Mouse (Mus musculus) neural tube, embryonic 13.5 days (tissue): ENCODE measurements around the gene Gimap1. TPM values are rescaled to one million over a fixed set of nuclear protein-coding genes. Genes with fewer than 3 reads are reported as not detected.

Experiments used
- ATAC-seq: fragments of 200-750 bp; cut with Nextera tagmentation; 2 replicates; pipeline ENCODE4 v1.8.0; 2017; ENCODE audit warnings: low read depth, mild to moderate bottlenecking, moderate TSS enrichment, moderate library complexity
- H3K27ac ChIP-seq: fragments of 300-500 bp; sonication (generic); replicated peaks from 2 replicates; pipeline ENCODE4 v1.5.1; 2015; ENCODE audit warnings: moderate library complexity, mild to moderate bottlenecking, inconsistent platforms
- H3K27me3 ChIP-seq: fragments of 300-500 bp; sonication (generic); 2 replicates; pipeline ENCODE4 v1.6.1; 2015; ENCODE audit warnings: mild to moderate bottlenecking, inconsistent platforms
- H3K36me3 ChIP-seq: fragments of 300-500 bp; sonication (generic); 2 replicates; pipeline ENCODE4 v1.6.1; 2015; ENCODE audit warnings: mild to moderate bottlenecking, inconsistent platforms
- H3K4me1 ChIP-seq: fragments of 300-500 bp; sonication (generic); replicated peaks from 2 replicates; pipeline ENCODE4 v1.6.1; 2015; ENCODE audit warnings: inconsistent platforms
- H3K4me2 ChIP-seq: fragments of 300-500 bp; sonication (generic); 2 replicates; pipeline ENCODE4 v1.6.1; 2015; ENCODE audit warnings: inconsistent platforms, mild to moderate bottlenecking, moderate library complexity
- H3K4me3 ChIP-seq: fragments of 300-500 bp; sonication (generic); 2 replicates; pipeline ENCODE4 v1.5.1; 2015; ENCODE audit warnings: mild to moderate bottlenecking, inconsistent platforms
- H3K9ac ChIP-seq: fragments of 300-500 bp; sonication (generic); 2 replicates; pipeline ENCODE4 v1.6.1; 2015; ENCODE audit warnings: moderate library complexity, mild to moderate bottlenecking, inconsistent platforms
- H3K9me3 ChIP-seq: fragments of 300-500 bp; sonication (generic); 2 replicates; pipeline ENCODE4 v1.6.1; 2016; ENCODE audit warnings: inconsistent platforms
- WGBS: fragments of 180-500 bp; shearing (Covaris S2); methylation state at CpG from one replicate; pipeline ENCODE4 v1.1.7; 2015; 5-methylcytosine and 5-hydroxymethylcytosine counted together
- polyA plus RNA-seq: library from polyadenylated mRNA; unstranded; fragments of >200 nt; fragmentation: Nextera tagmentation; extraction: Ambion mirVana; gene quantifications from 2 replicates; pipeline ENCODE4 v1.2.1, GENCODE M21; 2015

Gimap1 gene
- polyA plus RNA-seq, 1 experiment from 2014 or later = 8.7 TPM

- no peak for ATAC-seq
- Histone ChIP-seq H3K27me3 (no peaks in the 10 kb centered on the region), H3K4me1 (no peaks in the 10 kb centered on the region), H3K4me3 (no peak overlapping the region), H3K4me2 (peak overlapping the region; percentile 24; the same call in 1 of the 2 replicates), H3K36me3 (no peaks in the 10 kb centered on the region), H3K27ac (no peak overlapping the region), H3K9me3 (no peaks in the 10 kb centered on the region), H3K9ac (no peak overlapping the region)
- 70% methylated on average over 3 of the region's 3 CpGs for WGBS
Observed at GRCm38 (mm10) chr6:48706130-48706529, 32.7 kb upstream of the Gimap1 start.

DNA sequence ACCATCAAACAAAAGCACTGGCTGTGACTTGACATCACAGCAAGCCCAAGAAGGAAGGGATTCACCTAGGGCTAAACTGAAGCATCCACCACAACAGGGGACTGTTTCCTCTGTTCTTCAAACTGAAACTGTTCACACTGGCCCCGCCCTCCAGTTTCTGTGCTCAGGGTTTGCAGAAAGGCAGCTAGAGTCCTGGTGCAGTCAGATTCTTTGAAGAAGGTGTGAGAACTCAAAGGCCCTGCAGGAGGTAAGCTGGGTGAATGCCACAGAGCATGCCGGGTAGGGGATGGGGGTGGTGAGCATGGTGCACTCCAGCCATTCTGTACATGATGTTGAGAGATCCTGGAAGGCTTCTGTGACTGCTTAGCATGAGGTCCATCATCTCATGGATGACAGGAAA lies 20.4 kb upstream of the Gimap1 start, which contains the start of the genes Gm28053 and Gimap7:
TSS of gene Gm28053 (plus strand) at position 153 of the 400 bp plus-strand sequence.
TSS of gene Gimap7 (plus strand) at position 167 of the 400 bp plus-strand sequence.
- WGBS = 60% methylated on average over 2 of the region's 2 CpGs
- H3K4me3 ChIP-seq = no peak within 1 kb of the TSS
- ATAC-seq = no peak

DNA sequence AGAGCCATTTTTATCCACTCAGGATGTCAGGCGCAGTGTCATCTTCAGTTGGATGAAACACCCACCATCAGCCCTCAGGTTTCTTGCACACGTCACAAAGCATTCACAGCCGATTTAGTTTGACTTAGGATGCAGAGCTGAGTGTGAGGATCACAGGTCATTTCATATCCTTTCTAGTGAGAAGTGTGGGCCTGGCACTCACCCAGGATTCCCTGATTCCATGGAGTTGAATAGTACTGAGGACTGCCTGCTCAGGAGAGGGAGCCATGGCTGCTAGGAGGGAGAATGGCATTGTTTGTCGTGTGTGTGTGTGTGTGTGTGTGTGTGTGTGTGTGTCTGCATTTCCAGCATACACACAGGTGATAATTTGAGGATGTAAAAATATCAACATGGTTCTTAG lies 18.5 kb upstream of the Gimap1 start:
- WGBS = 84% methylated on average over 4 of the region's 4 CpGs
- Histone ChIP-seq H3K4me2 (no peak overlapping the region), H3K9ac (no peak overlapping the region), H3K4me1 (no peaks in the 10 kb centered on the region), H3K27ac (no peak overlapping the region), H3K4me3 (no peak overlapping the region), H3K36me3 (no peaks in the 10 kb centered on the region), H3K9me3 (no peaks in the 10 kb centered on the region), H3K27me3 (no peaks in the 10 kb centered on the region)
- no peak for ATAC-seq

More for the DNA sequence above, 20.4 kb upstream of the Gimap1 start, which contains the start of the genes Gm28053 and Gimap7:
- Histone ChIP-seq H3K4me2 (no peak within 1 kb of the TSS), H3K27ac (no peak within 1 kb of the TSS), H3K4me1 (no peaks in the 10 kb centered on the region), H3K9ac (no peak within 1 kb of the TSS), H3K9me3 (no peaks in the 10 kb centered on the region), H3K36me3 (no peaks in the 10 kb centered on the region), H3K27me3 (no peaks in the 10 kb centered on the region)

DNA sequence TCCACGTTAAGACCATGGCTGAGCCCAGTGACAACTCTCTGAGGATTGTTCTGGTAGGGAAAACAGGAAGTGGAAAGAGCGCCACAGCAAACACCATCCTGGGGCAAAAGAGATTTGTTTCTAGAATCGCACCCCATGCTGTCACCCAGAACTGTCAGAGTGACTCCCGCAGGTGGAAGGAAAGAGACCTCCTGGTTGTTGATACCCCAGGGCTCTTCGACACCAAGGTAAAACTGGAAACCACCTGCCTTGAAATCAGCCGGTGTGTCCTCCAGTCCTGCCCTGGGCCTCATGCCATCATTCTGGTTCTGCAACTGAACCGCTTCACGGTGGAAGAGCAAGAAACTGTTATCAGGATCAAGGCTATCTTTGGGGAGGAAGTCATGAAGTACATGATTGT lies 15.4 kb upstream of the Gimap1 start:
- Histone ChIP-seq H3K4me1 (peaks cover 5% of the 10 kb centered on the region; the same call in 1 of the 2 replicates), H3K36me3 (no peaks in the 10 kb centered on the region), H3K9me3 (no peaks in the 10 kb centered on the region), H3K27me3 (no peaks in the 10 kb centered on the region), H3K27ac (no peak overlapping the region), H3K4me2 (no peak overlapping the region), H3K4me3 (no peak overlapping the region), H3K9ac (no peak overlapping the region)
- ATAC-seq = no peak
- WGBS = 88% methylated on average over 8 of the region's 8 CpGs

GRCm38 (mm10) chr6:48725476-48725875 lies 13.4 kb upstream of the Gimap1 start:
- H3K4me1 ChIP-seq = peaks cover 5% of the 10 kb centered on the region; the same call in 1 of the 2 replicates
- no peaks in the 10 kb centered on the region for H3K36me3 ChIP-seq
- no peak overlapping the region for H3K4me2 ChIP-seq
- H3K9ac ChIP-seq = no peak overlapping the region
- no peak overlapping the region for H3K27ac ChIP-seq
- 0% methylated on average over 1 of the region's 1 CpGs for WGBS
- H3K9me3 ChIP-seq = no peaks in the 10 kb centered on the region
- H3K4me3 ChIP-seq = no peak overlapping the region
- no peak for ATAC-seq
- H3K27me3 ChIP-seq = no peaks in the 10 kb centered on the region

DNA sequence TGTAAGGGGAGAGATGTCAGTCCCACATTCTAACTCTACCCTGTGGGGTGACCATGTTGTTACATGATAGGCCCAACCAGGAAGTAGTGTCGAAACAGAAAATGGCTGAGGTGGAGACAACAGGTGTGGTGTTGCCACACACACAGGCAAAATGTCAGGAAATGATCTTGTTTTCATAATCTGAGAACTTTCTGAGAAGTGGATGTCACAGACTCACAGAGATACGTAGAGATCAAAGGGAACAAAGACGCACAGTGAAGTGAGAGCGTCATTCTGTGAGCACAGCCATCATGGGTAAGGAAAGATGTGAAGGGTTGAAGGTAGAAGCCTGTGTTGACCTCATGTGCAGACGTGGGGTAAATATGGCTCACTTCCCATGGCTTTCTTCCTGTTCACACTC lies 11.1 kb upstream of the Gimap1 start:
- no peak overlapping the region for H3K27ac ChIP-seq
- no peaks in the 10 kb centered on the region for H3K9me3 ChIP-seq
- no peaks in the 10 kb centered on the region for H3K27me3 ChIP-seq
- H3K4me2 ChIP-seq = no peak overlapping the region
- no peak for ATAC-seq
- peaks cover 5% of the 10 kb centered on the region; the same call in 1 of the 2 replicates for H3K4me1 ChIP-seq
- WGBS = 89% methylated on average over 5 of the region's 5 CpGs
- no peak overlapping the region for H3K4me3 ChIP-seq
- H3K9ac ChIP-seq = no peak overlapping the region
- no peaks in the 10 kb centered on the region for H3K36me3 ChIP-seq

GRCm38 (mm10) chr6:48732864-48733304 lies 6.0 kb upstream of the Gimap1 start:
- no peaks in the 10 kb centered on the region for H3K27me3 ChIP-seq
- H3K9me3 ChIP-seq = no peaks in the 10 kb centered on the region
- H3K4me2 ChIP-seq = no peak overlapping the region
- ATAC-seq = no peak
- 60% methylated on average over 8 of the region's 8 CpGs for WGBS
- H3K4me1 ChIP-seq = no peaks in the 10 kb centered on the region
- H3K36me3 ChIP-seq = no peaks in the 10 kb centered on the region
- H3K9ac ChIP-seq = no peak overlapping the region
- H3K27ac ChIP-seq = no peak overlapping the region
- H3K4me3 ChIP-seq = no peak overlapping the region

DNA sequence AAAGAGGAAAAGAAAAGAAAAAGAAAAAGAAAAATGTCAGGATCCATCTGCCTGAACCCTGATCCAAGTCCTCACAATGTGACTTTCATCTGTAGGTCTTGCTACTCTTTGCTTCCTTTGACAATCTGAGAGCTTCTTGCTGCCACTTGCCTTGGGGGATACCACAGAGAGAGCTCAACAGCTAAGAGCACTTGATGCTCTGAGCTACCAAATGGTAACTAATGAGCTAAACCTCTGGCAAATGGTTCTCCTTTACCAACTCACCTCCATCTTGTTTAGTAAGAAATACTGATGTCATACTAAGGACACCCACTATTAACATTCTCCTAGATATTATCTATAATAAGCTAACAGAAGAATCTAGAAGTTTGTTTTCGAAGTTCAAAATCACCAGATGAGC lies 5.2 kb upstream of the Gimap1 start:
- whole genome bisulfite sequencing = 80% methylated on average over 1 of the region's 1 CpGs
- Histone ChIP-seq H3K9ac (no peak overlapping the region), H3K4me2 (no peak overlapping the region), H3K36me3 (no peaks in the 10 kb centered on the region), H3K4me1 (no peaks in the 10 kb centered on the region), H3K4me3 (no peak overlapping the region), H3K9me3 (no peaks in the 10 kb centered on the region), H3K27me3 (no peaks in the 10 kb centered on the region), H3K27ac (no peak overlapping the region)
- ATAC-seq = no peak

DNA sequence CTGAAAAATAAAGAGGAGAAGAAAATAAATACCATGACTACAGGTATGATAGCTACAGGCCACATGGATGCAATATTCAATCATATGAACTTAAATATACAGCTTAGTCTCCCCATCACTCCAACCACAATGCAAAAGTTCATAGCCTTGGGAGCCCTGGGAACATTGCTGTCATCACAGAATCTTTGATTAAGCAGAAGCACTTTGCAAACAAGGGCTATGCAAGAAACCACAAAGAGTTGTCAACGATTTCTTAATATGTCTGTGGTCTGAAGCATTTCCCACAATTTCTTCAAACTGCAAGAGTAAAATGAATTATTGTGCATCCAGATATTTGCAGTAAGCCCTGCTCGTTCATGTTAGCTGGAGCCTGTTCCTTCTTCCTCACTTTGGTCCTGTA lies 1.8 kb upstream of the Gimap1 start:
- no peak for ATAC-seq
- 81% methylated on average over 2 of the region's 2 CpGs for WGBS

GRCm38 (mm10) chr6:48737688-48738087 lies 1.2 kb upstream of the Gimap1 start:
- WGBS = 91% methylated on average over 5 of the region's 5 CpGs
- ATAC-seq = no peak

More for the DNA sequence above, 1.8 kb upstream of the Gimap1 start:
- Histone ChIP-seq H3K27ac (no peak overlapping the region), H3K36me3 (no peaks in the 10 kb centered on the region), H3K9ac (no peak overlapping the region), H3K9me3 (no peaks in the 10 kb centered on the region), H3K4me2 (no peak overlapping the region), H3K4me3 (no peak overlapping the region), H3K4me1 (peaks cover 3% of the 10 kb centered on the region; the same call in 1 of the 2 replicates), H3K27me3 (peaks cover 20% of the 10 kb centered on the region)

DNA sequence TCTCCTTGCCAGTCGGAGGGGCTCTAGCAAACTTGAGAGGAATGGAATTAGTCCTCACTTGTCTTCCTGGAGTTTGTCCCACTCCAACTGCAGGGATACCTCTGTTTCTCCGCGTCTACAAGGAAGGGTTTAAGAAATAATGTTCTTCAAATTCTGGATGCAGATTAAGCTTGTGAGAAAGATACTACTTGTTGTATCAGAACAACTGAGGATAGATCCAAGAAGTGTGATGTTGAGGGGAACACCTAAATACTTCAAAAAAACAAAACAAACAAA lies 864 bp downstream of the Gimap1 start:
- Histone ChIP-seq H3K27me3 (peaks cover 45% of the 10 kb centered on the region), H3K4me3 (no peak overlapping the region)

More at GRCm38 (mm10) chr6:48737688-48738087, 1.2 kb upstream of the Gimap1 start:
- no peak overlapping the region for H3K4me3 ChIP-seq
- no peak overlapping the region for H3K9ac ChIP-seq
- peaks cover 26% of the 10 kb centered on the region for H3K27me3 ChIP-seq
- no peaks in the 10 kb centered on the region for H3K36me3 ChIP-seq
- H3K9me3 ChIP-seq = no peaks in the 10 kb centered on the region
- H3K4me2 ChIP-seq = no peak overlapping the region
- H3K27ac ChIP-seq = no peak overlapping the region
- H3K4me1 ChIP-seq = peaks cover 10% of the 10 kb centered on the region

GRCm38 (mm10) chr6:48740501-48741169 lies 1.8 kb downstream of the Gimap1 start:
- Histone ChIP-seq H3K9me3 (no peaks in the 10 kb centered on the region), H3K27ac (no peak overlapping the region), H3K4me1 (peaks cover 15% of the 10 kb centered on the region), H3K27me3 (peaks cover 51% of the 10 kb centered on the region), H3K36me3 (no peaks in the 10 kb centered on the region), H3K9ac (no peak overlapping the region), H3K4me3 (no peak overlapping the region), H3K4me2 (no peak overlapping the region)
- 83% methylated on average over 3 of the region's 3 CpGs for WGBS
- no peak for ATAC-seq

More for the DNA sequence above, 864 bp downstream of the Gimap1 start:
- H3K27ac ChIP-seq = no peak overlapping the region
- no peaks in the 10 kb centered on the region for H3K9me3 ChIP-seq
- H3K9ac ChIP-seq = no peak overlapping the region
- H3K36me3 ChIP-seq = no peaks in the 10 kb centered on the region
- peaks cover 15% of the 10 kb centered on the region for H3K4me1 ChIP-seq
- WGBS = 92% methylated on average over 3 of the region's 3 CpGs
- ATAC-seq = no peak
- H3K4me2 ChIP-seq = no peak overlapping the region

DNA sequence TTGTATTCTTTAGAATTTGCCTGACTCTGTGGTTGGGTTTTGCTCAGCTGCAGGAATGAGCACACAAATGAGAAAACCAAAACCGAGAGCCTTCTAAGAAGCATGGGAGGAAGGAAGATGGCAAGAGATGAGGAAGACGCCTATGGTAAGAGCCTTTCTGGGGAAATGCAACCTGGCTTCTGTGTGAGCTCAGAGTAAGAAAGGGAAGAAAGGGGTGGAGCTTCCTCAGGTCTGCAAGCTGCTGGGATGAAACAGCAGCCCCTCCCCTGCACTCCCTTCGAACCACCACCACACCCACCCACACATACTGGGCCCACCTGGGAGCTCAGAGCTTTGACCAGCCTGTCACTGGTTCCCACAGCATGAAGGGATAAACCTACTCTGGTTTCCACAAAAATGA lies 2.4 kb downstream of the Gimap1 start:
- Histone ChIP-seq H3K4me2 (no peak overlapping the region), H3K9ac (no peak overlapping the region), H3K4me1 (peaks cover 15% of the 10 kb centered on the region), H3K27me3 (peaks cover 52% of the 10 kb centered on the region), H3K9me3 (no peaks in the 10 kb centered on the region), H3K4me3 (no peak overlapping the region), H3K36me3 (no peaks in the 10 kb centered on the region), H3K27ac (no peak overlapping the region)
- ATAC-seq = no peak
- 20% methylated on average over 3 of the region's 3 CpGs for WGBS
